Mouse (Mus musculus) heart, postnatal 0 days (tissue): Measurements from ENCODE around the gene Slc48a1.

Experiments
- CTCF ChIP-seq: IDR thresholded peaks from 2 replicates; pipeline ENCODE4 v1.5.1; 2016; ENCODE audit warnings: antibody characterized with exemption, control low read depth, low read depth
- EP300 ChIP-seq: IDR thresholded peaks from 2 replicates; pipeline ENCODE4 v1.6.1; 2016; ENCODE audit warnings: antibody characterized with exemption, low read depth

GRCm38 (mm10) chr15:97812126-97812525 lies 33.8 kb downstream of the Slc48a1 start:
- TF ChIP-seq CTCF (no peak), EP300 (peak; percentile 59; the same call in 1 of the 2 replicates)
